Mouse (Mus musculus): ENCODE measurements around the gene Btbd16. TPM values are rescaled to one million over a fixed set of nuclear protein-coding genes. Genes with fewer than 3 reads are reported as not detected.
A peak's percentile ranks its signal among the peaks of the same experiment; 100 is the strongest.

Gene Btbd16
- total RNA-seq, 2 experiments from 2014 or later = 0.16 TPM; not detected in 1

DNA sequence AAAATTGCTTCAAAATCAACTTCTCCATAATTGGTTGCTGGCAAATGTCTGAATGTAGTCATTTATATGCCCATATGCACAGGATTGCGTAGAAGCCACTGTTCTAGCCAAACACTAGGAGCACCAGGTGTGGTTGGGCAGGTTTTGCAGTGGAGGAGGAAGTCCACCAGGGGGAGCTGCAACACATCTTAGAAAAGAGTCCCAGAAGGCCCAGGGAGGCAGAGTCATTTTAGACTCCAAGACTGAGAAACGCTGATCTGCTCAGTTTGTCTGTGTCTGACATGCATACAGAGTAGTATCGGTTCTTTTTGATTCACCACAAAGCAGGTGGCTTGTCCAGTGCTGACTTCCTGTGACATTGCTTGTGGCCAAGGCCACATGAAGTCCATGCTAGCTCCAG is 3.2 kb upstream of the Btbd16 start:
- peak; percentile 80 for DNase-seq

- peak; percentile 50 for DNase-seq
Measured at GRCm38 (mm10) chr7:130773171-130773830, 568 bp upstream of the Btbd16 start.

- no peak for DNase-seq
Measured at GRCm38 (mm10) chr7:130780866-130781419, 7.1 kb downstream of the Btbd16 start.

DNA sequence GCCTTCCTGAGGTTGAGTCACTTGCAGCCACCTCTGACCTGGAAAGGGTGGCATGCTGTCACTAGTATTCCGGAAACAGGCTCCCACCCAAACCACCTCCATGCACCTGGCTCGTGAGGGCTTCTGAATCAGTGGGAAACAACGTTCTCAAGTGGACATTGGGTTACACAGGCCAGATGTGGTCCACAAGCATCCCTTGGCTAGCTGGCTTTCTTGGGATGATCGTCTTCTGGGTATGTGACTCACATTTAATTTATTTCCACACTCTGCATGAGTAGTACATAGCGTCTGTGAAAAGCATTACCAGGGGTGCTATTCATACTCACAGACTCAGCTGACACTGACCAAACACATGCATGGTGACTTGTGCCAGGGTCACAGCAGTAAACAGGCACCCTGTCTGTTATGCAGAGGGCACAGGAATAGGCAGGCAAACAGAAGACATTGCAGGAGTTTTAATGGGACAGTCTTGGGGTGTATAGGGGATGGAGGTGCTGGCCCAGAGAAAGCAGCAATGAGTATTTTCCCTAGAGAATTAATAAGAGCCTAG is 8.7 kb downstream of the Btbd16 start:
- no peak for DNase-seq

GRCm38 (mm10) chr7:130785923-130786575 is 12.2 kb downstream of the Btbd16 start:
- no peak for DNase-seq

- DNase-seq = no peak
Measured at GRCm38 (mm10) chr7:130786708-130787107, 12.8 kb downstream of the Btbd16 start.

DNA sequence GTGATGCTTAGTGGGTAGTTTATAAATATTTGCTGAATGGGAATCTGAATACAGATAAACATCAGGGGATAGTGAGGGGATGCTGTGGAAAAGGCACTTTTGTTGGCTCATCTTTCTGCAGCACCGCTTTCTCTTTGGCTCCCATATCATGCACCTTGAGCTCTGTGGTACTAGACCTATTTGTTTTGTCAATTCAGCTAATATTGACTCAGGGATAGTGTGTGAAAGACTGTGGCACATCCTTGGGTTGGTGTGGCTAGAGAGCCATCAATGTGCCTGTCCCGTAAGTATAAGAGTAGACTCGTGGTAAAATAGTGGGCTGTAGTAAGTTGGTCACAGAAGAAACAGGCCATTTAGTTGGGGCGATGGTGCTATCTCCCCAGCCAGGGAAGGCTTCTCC is 13.7 kb downstream of the Btbd16 start:
- no peak for DNase-seq

DNA sequence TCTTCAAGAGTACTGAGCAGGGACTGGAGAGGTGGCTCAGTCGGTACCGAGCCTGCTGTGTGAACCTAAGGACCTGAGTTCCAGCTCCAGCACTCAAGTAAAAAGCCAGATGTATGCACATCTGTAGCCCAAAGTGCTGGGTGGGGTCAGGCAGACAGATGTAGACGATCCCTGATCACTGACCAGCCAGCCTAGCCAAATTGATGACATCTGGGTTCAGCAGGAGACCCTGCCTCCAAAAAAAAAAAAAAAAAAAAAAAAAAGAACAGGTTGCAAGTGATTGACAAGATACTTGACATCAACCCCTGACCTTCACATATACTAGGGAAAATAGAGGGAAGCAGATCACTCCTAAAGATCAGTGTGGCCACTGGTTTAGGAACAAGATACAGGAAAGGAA is 15.1 kb downstream of the Btbd16 start:
- no peak for DNase-seq

- no peak for DNase-seq
Measured at GRCm38 (mm10) chr7:130789456-130789855, 15.6 kb downstream of the Btbd16 start.

DNA sequence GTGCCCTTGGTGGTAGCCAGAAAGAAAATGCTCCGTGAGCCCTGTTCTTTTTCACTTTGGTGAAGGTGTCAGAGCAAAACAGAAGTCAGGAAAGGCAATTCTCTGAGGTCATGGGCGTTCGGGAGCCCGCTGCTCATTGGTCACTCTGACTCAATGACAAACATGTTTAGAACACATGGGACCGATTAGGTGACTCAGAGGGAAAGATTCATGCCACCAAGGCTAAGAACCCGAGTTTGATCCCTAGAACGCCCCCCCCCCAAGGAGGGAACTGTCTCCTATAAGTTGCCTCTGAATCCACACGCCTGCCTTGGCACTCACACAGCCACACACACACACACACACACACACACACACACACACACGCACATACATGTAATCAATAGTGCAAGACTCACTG is 19.8 kb downstream of the Btbd16 start:
- no peak for DNase-seq

DNA sequence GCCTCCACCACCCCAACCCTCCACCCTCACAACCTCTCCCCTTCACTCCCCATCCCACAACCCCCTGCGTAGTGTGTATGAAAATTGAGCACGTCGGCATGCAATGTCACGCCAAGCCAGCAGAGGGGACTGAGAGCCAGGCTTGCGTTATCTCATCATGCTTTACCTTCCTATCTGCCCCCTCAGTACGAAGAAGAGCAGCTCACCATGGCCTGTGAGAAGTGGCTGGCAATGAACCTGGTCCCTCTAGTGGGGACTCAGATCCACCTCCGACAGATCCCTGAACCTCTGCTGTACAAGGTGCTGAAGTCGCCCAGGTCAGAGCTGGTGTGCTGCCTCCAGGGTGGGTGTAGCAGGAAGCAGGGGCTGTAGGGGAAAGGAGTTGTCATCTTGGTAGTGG is 22.9 kb downstream of the Btbd16 start:
- DNase-seq = no peak

GRCm38 (mm10) chr7:130797524-130797923 is 23.7 kb downstream of the Btbd16 start:
- no peak for DNase-seq

GRCm38 (mm10) chr7:130799418-130799817 is 25.5 kb downstream of the Btbd16 start:
- DNase-seq = no peak

- no peak for DNase-seq
Measured at GRCm38 (mm10) chr7:130800681-130801080, 26.8 kb downstream of the Btbd16 start.

- DNase-seq = no peak
Measured at GRCm38 (mm10) chr7:130801811-130802210, 27.9 kb downstream of the Btbd16 start.

DNA sequence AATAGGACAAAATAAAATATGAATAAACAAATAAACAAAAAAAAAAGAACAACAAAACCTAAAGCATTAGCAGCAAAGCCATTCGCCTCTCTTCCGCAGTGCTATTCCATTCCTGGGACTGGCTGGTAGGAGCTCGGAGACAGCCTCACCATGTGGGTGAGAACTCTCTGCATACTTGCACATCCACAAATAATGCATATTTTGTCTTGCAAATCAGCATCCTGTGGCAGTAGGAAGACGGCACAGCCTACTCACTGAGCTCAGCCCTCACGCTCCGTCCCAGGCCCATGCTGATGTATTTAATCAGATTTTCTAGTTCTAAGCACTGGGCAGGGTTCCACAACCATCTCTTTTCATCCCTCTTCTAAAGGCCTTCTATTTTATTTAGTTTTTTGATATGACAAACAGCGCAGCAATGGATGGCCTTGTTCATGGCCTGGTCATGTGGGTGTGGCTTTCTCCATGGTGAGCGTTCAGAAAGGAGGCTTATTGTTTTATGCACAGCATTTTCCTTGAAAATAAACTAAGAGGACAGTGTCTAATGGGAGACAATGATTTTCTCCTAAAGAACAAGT is 29.5 kb downstream of the Btbd16 start:
- no peak for DNase-seq

GRCm38 (mm10) chr7:130804991-130805390 is 31.1 kb downstream of the Btbd16 start:
- DNase-seq = no peak

- DNase-seq = peak; percentile 31
Measured at GRCm38 (mm10) chr7:130807749-130808148, 33.9 kb downstream of the Btbd16 start.

DNA sequence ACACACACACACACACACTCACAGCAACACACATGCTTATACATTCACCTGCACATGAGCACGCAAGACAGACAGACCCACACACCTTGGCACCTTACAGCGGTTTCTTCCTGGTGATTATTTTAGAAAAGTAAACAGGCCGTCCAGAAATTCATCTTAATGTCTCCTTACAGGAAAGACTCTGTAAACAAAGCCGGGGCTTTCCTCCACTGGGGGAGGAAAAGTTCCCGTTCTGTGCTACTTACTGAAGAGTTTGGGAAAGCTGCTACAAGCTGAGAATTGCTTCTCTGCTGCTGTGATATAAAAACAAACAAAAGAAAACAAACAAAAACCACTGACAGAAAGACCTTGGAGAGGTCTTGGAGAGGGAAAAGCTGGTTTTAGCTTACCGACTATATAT is 34.8 kb downstream of the Btbd16 start:
- no peak for DNase-seq

DNA sequence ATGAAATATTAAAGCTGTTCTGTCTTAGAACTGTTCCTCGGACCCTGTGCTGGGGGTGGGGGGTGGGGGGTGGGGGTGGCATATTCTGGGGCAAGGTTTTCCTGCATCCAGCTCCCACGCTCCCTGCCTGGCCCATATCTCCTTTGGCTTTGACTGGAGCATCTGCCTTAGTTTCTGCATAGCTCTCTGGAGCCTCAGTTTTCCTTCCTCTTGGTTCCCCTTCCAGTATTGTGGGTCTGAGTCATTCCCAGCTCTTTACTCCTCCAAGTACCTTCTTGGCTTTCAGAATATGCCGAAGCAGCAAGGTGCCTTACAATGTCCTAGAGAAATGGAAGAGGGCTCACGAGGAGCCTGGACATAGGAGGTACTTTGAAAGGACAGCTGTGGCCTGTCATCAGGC is 36.4 kb downstream of the Btbd16 start:
- no peak for DNase-seq

DNA sequence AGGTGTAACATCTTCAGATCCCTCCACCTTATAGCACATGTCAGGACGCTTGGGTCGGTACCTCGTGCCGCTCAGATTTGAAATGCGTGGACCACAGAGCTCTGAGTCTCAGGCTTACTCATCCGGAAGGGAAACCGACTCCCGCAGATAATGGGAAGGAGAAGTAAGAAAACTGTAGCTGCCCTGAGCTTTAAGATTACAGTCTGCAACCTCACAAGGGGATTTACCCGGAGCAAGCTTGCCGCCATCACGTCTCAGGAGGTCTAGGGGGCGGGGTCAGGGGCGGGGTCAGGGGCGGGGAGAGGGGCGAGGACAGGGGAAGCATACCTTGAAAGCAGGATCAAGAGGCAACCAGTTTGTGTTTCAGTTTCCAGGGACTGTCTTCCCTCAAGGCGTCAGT is 38.5 kb downstream of the Btbd16 start:
- DNase-seq = no peak

GRCm38 (mm10) chr7:130815601-130816000 is 41.7 kb downstream of the Btbd16 start:
- no peak for DNase-seq

- DNase-seq = no peak
Measured at GRCm38 (mm10) chr7:130816243-130816642, 42.4 kb downstream of the Btbd16 start.

All from gastrocnemius, postnatal 10 days (tissue).